Mouse (Mus musculus): ENCODE measurements around the gene Ddx23. TPM values are rescaled to one million over a fixed set of nuclear protein-coding genes. Genes with fewer than 3 reads are reported as not detected.

The Ddx23 gene
- total RNA-seq (2017): 109 and 114 TPM in 2 replicates

GRCm38 (mm10) chr15:98662567-98663545 is at the start of gene Ddx23:
Gene Ddx23 (minus strand): TSS chr15:98662894.
- ATAC-seq (ENCODE audit: extremely low read depth, insufficient number of reproducible peaks, low FRiP score, poor library complexity, severe bottlenecking): peak; percentile 98

- 0 out of 2 replicates have a peak, but pooled peaks have one; percentile 37 for ATAC-seq (ENCODE audit: extremely low read depth, insufficient number of reproducible peaks, low FRiP score, poor library complexity, severe bottlenecking)
These were observed 47.7 kb upstream of the Ddx23 start for GRCm38 (mm10) chr15:98710442-98710841.

GRCm38 (mm10) chr15:98707766-98708372 is 45.2 kb upstream of the Ddx23 start, which contains the start of gene Ccdc65:
Gene Ccdc65 (plus strand): TSS chr15:98708207.
- peak; percentile 70; the same call in 1 of the 2 replicates for ATAC-seq (ENCODE audit: extremely low read depth, insufficient number of reproducible peaks, low FRiP score, poor library complexity, severe bottlenecking)

GRCm38 (mm10) chr15:98704312-98704711 is 41.6 kb upstream of the Ddx23 start:
- no peak for ATAC-seq (ENCODE audit: extremely low read depth, insufficient number of reproducible peaks, low FRiP score, poor library complexity, severe bottlenecking)

GRCm38 (mm10) chr15:98699190-98700105 is 36.8 kb upstream of the Ddx23 start:
- ATAC-seq (ENCODE audit: extremely low read depth, insufficient number of reproducible peaks, low FRiP score, poor library complexity, severe bottlenecking): peak; percentile 80

- ATAC-seq (ENCODE audit: extremely low read depth, insufficient number of reproducible peaks, low FRiP score, poor library complexity, severe bottlenecking): no peak
These were observed 33.5 kb upstream of the Ddx23 start for GRCm38 (mm10) chr15:98696216-98696615.

GRCm38 (mm10) chr15:98695726-98696125 is 33.0 kb upstream of the Ddx23 start:
- no peak for ATAC-seq (ENCODE audit: extremely low read depth, insufficient number of reproducible peaks, low FRiP score, poor library complexity, severe bottlenecking)

GRCm38 (mm10) chr15:98692171-98692715 is 29.5 kb upstream of the Ddx23 start:
- no peak for ATAC-seq (ENCODE audit: extremely low read depth, insufficient number of reproducible peaks, low FRiP score, poor library complexity, severe bottlenecking)

- ATAC-seq (ENCODE audit: extremely low read depth, insufficient number of reproducible peaks, low FRiP score, poor library complexity, severe bottlenecking): no peak
These were observed 28.9 kb upstream of the Ddx23 start for GRCm38 (mm10) chr15:98691486-98692147.

GRCm38 (mm10) chr15:98689682-98690081 is 27.0 kb upstream of the Ddx23 start:
- no peak for ATAC-seq (ENCODE audit: extremely low read depth, insufficient number of reproducible peaks, low FRiP score, poor library complexity, severe bottlenecking)

GRCm38 (mm10) chr15:98685926-98686325 is 23.2 kb upstream of the Ddx23 start:
- no peak for ATAC-seq (ENCODE audit: extremely low read depth, insufficient number of reproducible peaks, low FRiP score, poor library complexity, severe bottlenecking)

GRCm38 (mm10) chr15:98683746-98684145 is 21.1 kb upstream of the Ddx23 start:
- peak; percentile 61; the same call in 1 of the 2 replicates for ATAC-seq (ENCODE audit: extremely low read depth, insufficient number of reproducible peaks, low FRiP score, poor library complexity, severe bottlenecking)

- ATAC-seq (ENCODE audit: extremely low read depth, insufficient number of reproducible peaks, low FRiP score, poor library complexity, severe bottlenecking): no peak
These were observed 20.5 kb upstream of the Ddx23 start for GRCm38 (mm10) chr15:98683177-98683576.

- ATAC-seq (ENCODE audit: extremely low read depth, insufficient number of reproducible peaks, low FRiP score, poor library complexity, severe bottlenecking): no peak
These were observed 18.9 kb upstream of the Ddx23 start for GRCm38 (mm10) chr15:98681633-98682032.

- no peak for ATAC-seq (ENCODE audit: extremely low read depth, insufficient number of reproducible peaks, low FRiP score, poor library complexity, severe bottlenecking)
These were observed 18.0 kb upstream of the Ddx23 start for GRCm38 (mm10) chr15:98680660-98681059.

GRCm38 (mm10) chr15:98677977-98678376 is 15.3 kb upstream of the Ddx23 start:
- ATAC-seq (ENCODE audit: extremely low read depth, insufficient number of reproducible peaks, low FRiP score, poor library complexity, severe bottlenecking): no peak

GRCm38 (mm10) chr15:98676940-98677728 is 14.4 kb upstream of the Ddx23 start, which contains the start of gene Rnd1:
Gene Rnd1 (minus strand): TSS chr15:98677461.
- peak; percentile 91 for ATAC-seq (ENCODE audit: extremely low read depth, insufficient number of reproducible peaks, low FRiP score, poor library complexity, severe bottlenecking)
